Mouse (Mus musculus) cerebellum, adult 9-11 months (tissue): Measurements from ENCODE around the gene Wee2.

Experiments
- DNase-seq: peaks from one replicate; pipeline ENCODE4 v3.0.0; 2022

Wee2 gene

DNA sequence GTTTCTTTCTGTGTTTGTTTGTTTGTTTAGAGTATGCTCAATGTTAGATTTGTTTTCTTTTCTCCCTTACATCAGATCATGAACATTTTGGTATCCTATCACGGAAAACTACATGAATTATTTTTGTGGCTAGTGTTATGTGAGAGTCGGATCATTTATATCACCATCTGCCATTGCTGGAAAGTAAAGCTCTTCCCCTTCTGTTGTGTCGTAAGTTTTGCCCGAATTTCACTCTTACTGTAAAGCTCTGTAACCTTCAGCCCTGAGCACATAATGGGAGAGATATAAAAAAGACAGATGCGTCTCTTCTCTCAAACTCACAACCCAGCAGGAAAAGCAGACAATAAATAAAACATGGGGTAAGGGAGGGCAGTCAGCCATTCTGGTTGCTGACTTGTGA is at the start of gene Wee2:
Gene Wee2, plus strand, starts transcription at position 153 of the 400 bp plus-strand sequence.
- DNase-seq: no peak

DNA sequence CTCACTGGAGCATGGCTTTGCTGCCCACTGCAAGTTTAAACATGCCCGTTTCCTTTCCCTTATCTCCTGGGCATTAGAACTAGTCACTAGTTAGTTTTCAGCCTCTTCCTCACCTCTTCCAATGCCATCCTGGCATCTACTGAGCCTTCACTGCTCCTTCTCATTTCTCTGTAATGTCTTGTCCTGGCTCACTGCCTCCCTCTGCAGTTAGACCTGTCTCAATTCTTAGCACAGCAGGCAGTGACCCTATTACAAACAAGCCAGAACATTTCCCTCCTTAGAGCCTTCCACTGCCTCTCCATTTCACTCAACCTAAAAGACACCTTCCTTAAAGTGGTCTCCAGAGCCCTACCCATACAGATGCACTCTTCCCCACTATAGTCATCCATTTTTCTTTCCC is 47.9 kb upstream of the Wee2 start:
- no peak for DNase-seq

DNA sequence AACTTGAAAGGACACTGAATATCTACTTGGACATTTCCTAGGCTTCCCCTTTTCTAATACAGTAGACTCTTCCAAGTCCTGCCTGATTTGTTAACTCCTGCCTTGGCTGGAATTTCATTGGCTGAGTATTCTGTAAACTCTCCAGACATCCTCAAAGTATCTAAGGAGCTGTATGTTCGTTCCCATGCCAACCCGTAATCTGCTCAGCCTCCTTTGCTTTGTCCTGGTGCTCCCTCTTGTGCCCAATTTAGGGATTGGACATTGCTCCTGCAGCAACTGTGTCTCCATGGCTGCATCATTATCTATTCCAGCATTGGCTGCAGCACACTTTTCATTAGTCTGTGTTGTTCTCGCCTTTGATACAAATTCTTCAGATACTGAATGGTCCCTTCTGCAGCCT is 45.7 kb upstream of the Wee2 start:
- DNase-seq: peak; percentile 83

DNA sequence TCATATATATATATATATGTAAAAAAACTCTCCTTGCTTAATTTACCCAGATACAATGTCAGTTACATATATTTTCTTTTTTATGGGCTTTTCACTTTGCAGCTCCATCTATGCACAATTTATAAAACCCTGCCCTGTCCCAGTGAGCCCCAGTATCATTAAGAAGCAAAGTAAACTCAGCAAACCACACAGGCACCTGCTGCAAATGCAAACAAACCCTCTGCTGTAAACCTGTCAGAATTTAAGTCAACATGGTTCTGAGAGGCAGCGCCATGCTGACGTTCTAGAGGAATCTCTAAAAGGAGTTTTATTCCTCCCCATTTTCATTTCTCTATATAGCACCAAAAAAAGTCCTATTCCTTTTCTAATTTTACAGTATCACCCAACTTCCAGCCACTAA is 36.9 kb upstream of the Wee2 start:
- no peak for DNase-seq

DNA sequence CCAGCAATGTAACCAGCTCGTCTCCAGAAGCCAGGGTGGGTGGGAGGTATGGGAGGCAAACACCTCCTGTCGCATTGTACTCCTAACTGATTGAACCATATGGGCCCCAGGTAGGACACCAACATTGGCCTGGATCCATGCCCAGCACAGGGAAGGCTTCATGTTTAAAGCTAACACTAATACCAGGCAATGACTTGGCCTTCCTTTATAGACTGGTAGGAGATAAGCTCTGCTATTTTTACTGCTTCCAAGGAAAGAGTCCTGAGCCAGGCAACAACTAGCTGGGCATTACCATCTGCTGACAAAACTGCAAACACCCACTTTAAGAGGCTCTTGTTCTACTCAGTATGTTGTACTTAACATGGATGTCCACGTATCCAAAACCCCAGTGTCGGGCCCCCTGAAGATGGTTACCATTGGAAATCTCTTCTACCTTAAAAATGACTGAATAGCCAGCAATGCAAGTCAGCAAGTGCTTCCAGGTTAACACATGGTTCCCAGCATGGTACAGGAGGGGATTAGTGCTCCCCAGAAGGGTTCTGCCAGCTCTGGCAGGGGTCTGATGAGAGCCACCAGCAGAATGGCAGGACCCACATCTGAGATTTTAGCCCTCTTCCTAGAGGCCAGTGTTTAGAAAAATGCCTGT is 35.1 kb upstream of the Wee2 start:
- peak; percentile 95 for DNase-seq

DNA sequence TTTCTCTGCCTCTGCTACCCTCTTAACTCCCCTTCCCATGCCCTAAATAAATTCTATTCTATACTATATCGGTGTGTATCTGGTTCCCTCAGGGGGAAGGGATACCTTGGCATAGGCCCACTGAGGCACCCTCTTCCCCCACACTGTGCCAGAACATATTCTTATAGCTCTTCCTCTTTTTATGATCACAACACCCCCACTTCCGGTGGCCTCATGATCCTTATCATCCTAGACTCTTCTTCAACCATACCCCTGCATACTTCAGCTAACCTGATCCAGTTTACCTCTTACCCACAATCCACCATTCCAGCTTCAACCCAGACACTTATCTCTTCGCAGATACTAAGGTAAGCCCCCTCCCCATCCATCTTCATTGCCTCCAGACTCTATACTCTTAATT is 27.8 kb upstream of the Wee2 start:
- no peak for DNase-seq

DNA sequence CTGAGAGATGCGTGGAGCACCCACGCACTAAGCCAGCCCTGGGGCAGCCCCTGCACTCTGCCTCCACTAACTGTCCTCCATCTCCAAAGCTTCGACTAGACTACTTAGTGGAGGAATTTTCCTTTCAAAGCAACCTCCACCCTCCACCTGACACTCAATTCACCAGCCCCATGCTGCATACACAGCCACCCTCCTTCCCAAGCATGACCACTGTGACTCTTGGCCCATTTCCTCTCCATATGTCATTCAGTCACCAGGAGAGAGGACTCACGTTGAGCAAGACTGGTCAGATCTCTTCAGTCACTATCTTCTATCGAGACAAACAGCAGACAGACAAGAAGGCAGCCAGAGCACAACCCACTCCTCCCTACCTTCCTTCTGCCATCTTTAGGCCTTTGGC is 25.8 kb upstream of the Wee2 start:
- DNase-seq: peak; percentile 85

DNA sequence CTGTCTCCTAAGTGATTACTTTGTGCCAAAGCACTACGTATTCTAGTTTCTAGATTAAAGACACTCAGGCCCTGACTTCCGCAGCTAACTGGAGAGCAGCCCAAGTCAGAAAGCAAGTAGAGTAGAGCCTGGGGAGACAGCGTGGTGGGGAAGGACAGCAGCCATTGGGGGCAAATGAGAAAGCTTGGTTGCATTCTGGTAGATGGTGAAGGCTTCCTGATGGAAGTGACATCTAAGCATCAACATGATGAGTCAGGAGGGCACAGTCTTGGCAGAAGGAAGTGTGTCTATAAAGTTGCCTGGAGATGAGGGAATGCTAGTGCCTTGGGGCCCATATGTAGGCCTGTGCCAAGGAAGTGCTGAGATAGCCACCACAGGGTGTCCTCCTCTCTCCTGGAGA is 25.3 kb upstream of the Wee2 start:
- DNase-seq: no peak

DNA sequence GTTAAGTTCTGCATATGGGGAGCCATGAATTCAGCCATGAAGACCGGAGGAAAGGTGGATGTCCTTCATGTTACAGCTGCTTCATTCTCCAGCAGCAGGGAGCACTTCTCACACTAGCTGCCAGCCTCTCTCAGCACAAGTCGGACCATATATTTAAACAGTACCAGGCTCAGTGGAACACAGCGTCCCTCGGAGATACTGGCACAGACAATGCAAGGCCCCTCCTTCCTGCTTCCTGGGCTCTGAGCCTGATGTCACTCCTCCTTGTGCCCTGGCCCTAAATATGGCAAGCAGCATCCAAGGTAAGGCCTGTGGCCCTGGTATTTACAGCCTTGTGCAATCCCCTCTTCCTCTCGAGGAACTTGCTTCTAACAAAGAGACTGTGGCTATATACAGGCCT is 23.1 kb upstream of the Wee2 start:
- DNase-seq: no peak

DNA sequence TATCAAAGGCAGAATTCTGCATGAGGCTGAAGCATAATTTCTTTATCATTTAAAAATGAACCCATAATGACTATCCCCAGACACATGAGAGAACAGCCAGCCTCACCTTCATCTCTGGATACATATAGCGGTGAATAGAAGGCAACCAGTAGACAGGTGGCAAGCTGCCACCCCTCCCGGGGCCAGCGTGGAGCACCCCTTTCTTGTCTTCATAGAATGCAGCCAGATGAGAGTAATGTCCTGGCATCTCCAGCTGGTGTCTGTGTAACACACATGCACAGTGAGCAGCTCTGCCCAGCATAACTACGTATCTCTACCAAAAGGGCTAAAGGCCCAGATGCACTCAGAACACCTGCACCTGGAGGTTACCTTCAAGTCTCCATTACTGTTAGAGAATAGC is 20.5 kb upstream of the Wee2 start:
- peak; percentile 52 for DNase-seq

DNA sequence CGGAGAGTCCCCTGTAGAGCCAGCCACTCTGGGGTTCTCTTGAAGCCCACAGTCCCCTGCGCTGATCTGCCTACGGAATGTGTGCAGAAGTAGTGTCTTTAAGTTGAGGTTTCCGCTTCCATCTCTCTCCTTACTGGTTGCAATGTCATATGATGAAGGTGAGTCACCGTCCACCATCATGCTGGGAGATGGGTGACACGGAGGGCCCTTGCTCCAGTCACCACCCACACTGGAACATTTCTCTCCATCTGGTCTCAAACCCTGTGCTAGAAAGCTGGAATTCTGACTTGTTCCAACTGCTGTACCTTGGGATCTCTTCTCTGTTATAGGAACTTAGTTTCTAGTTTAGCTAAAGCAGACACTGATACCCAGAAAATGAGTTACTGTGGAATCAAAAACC is 17.8 kb upstream of the Wee2 start:
- no peak for DNase-seq

DNA sequence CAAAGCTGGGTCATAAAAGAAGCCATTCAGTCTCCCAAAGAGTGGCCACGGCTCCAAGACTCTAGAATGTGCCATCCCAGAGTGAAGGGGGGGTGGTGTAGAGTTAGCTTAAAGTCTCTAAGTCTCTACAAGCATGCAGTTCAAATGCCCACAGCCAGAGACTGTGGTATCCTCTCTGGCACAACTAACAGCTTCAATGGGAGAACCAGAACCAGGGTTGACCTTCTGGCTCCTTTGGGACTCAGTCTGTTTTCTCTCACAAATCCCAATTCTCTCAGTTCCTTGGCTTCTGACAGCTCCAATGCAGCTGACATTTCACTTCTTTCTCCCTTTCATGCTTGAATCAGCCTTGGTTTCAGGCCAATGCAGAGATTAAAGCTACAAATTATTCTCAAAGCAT is 15.9 kb upstream of the Wee2 start:
- DNase-seq: no peak

DNA sequence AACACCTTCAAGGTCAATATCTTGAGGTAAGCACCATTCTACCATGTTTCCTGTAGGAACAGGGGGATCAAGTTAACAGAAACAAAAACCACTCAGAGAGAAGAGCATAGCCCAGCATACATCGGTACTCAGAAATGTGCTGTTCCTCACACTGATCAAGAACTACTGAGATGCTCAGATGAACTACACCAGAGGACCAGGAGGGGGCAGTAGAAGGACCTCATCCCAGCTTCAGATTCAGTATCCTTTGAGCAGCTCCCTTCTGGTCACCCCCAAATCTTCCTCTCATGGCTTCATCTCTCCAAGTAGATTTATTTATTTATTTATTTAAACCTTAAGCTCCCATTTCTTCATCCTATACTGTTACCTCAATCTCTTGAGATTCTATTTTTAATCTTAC is 15.1 kb upstream of the Wee2 start:
- peak; percentile 68 for DNase-seq

DNA sequence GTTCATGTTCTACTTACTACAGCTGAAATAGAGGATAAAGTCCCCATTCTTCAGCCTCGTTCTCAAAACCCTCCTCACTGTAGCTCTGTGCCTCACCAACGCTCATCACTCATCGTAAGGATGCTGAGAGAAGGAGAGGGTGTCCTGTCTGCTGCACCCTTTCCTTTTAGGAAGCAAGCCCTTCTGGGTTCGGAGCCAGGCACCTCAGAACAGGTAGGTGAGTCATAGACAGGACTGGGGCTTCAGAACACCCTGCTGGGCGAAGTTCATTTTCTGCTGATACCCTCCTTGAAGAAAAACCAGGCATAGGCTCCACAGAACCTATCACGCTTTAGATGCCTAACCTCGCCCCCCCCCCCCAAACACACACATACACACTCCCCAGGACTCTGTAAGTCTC is 11.4 kb upstream of the Wee2 start:
- no peak for DNase-seq

DNA sequence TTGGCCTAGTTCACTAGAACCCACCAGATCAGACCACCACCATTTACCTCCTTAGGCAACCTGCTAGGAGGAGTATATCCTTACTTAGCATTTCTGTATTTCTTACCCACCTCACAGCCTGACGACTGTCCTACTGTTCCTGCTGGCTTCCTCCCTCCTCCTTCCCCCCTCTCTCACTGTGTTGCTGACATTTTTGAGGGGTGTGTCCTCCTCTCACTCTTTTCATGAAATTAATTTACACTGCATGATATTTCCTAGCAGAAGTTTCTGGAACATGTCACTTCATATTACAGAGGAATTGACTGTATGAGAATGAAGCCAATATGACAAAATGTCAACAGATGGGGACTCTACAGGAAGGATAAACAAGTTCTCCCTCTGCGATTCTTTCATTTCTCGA is 10.2 kb upstream of the Wee2 start:
- DNase-seq: peak; percentile 67

DNA sequence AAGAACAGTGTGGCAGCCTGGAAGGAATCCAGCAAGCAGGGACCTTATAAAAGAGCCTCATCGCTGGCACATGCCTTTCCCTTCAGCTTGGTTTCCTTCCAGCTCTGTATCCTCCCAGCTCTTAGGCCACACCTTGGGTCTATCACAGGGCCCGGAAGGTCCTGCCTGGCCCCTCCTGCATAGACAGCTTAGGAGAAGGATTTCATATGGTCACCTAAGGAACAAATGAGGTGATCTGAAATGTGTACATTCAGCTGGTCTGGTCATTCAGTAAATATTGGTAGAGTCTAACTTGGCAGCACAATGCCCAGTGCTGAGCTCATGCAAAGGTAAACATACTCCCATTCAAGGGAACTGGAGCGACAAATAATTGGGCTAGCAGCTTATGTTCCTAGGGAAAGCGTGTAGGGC is 9.4 kb upstream of the Wee2 start:
- DNase-seq: peak; percentile 86

DNA sequence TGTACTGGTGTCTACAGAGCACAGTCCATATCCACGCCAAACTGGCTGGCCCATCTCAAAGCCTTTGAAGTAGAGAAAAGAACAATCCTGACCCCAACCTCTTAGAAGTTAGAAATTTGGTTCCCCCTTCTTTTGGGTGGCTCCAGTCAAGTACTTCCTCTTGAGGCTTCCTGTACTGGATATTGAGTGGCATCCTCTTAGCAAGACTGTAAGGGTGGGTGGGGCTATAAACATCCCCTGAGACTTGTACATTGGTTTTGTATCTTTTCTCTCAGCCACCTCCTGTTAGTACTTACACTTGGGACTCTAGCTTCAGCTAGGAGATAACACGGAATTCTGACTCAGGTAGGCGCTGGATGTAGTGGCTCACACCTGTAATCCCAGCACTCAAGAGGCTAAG is 8.6 kb upstream of the Wee2 start:
- no peak for DNase-seq

DNA sequence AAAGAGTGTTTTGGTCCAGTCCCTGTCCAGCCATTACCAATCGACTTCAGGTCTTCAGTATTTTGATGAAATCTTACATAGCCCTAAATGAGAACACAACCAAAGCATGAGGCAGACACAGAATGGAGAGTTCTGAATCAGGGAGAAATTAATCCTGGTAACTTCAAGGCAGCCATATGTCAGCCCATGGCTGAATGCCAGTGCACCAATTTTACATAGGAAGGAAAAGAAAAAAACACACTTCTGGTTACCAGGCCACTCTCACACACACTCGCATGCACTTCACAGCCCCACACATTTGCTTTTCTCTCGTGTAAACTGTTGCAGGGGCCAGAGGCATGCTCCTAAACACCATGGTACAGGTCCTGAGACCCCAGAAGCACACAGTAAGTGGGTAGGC is 8.0 kb upstream of the Wee2 start:
- DNase-seq: peak; percentile 77

DNA sequence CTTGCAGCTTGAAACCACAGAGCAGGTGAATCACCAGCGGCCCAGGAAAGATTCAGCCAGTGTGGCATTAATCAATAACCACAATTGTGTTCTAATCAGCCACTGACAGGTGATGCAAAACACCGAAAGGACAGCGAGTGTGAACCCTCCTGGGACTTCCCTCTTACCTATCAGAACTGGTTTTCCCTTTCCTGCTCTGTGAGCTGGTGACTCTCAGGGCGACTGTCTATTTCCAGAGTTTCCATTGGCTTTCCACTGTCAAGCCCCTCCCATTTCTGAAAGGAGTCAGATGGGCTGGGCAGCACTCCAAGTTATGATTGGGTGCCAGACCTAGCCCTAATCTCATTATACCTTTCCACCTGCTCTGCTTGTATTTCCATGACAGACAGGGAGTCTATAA is 7.5 kb upstream of the Wee2 start:
- DNase-seq: peak; percentile 93

DNA sequence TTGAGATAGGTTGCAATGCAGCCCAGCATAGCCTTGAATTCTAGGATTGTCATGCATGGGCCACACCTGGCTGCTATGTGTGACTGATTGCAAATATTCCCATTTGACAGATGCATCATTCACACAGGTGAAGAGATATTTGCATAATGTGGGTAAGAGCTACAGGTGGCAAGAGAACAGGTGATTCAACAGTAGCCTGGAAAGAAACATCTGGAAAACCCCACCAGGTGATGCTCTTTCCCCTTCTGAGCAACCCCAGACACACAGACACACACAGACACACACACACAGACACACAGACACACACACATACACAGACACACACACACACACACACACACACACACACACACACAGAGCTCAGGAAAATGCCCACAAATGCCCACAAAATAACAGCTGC is 7.1 kb upstream of the Wee2 start:
- DNase-seq: no peak

DNA sequence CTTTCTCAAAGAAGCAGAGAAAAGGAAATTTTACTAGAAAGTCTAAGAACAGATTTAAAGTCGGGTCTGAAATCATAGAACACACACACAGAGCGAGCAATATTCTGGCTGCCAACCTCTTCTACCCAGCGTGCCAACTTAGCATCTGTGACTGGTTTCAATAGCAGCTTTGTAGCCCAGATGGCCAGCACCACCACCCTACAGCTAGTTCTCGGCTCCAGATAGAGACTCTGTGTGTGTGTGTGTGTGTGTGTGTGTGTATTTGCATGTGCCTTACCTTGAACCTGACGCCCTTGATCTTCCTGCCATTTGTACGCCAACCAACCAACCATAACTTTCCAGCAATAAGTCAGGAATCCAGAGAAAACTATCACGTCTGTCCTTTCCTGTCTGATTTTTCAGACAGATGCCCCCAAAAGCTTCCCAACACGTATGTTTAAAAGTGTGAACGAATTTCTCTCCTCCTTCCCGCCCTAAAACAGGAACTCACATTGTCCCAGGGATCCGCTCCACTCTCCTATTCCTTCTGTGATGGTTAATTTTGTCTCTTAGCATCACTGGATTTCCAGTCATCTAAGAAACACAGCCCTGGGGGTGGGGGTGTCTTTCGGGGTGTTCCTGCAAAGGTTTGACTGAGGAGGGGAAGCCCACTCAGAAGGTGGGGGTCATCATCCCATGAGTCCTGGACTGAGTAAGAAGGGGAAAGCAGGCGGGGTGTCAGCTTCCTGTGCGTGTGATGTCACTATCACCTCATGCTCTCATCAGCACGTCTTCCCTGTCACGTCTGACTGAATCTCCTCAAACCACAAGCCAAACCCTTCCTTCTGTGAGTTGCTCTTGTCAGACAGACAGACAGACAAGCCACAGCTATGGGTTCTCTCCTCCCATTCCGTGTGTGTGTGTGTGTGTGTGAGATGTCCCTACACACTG is 6.3 kb upstream of the Wee2 start:
- DNase-seq: peak; percentile 92

DNA sequence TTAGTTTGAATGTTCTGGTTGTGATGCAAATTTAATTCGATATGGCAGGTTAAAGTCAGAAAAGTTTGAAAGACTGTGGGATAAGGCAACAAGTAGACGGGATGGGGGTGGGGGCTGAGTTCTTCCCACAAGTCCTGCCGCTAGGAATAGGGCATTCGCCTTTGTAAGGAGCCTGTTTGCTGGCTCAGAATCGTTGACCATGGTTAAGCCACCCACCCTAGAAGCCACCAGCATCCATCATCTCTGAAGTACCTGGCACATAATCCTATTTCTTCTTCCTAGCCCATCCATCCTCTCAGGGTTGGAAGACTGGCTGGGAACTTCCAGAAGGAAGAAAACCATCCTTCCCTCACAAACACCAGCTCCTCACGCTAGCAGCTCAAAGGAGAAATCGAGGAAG is 4.2 kb upstream of the Wee2 start:
- peak; percentile 56 for DNase-seq

DNA sequence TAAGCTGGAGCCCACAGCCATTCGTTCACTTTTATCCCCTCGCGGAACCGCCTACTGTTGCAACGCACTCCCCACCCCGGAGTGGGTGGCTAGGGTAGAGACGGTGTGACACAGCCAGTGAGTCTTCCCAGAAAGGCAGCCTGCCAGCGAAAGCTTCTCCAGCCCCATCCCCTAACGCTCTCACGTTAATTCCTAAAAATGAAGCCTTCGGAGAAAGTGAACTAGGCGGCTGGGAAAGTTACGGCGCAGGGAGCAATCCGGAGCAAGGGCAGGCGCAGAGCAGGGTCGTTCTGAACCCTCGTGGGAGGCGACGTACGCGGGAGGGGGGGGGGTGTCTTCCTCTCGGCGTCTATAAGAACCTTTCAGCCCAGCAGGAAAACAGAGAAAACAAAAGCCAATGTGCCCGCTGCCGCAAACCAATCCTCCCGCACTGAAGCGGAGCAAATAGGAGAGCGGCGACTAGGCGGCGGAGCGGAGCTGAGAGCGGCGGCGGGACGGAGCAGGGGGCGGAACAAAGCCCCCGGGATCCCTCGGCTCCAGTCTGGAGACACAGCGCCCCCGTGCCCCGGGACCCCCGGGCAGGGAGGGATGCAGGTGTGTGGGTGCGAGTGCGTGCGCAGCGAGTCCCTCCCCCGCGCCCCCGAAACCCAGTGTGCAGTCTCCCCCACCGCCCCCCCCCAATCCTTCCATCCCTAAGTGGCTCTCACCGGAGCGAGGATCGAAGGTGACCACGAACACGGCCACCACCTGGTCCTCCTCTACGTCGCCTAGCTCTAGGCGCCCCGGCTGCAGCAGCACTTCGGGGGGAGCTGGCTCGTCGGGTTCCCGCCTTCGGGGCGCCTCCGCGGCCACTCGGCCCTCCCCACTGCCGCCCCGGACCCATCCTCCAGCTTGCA is 3.5 kb upstream of the Wee2 start:
- peak; percentile 82 for DNase-seq
